Mouse (Mus musculus) cerebellum, adult 2 months (tissue): ENCODE data around the gene Tmub1.

Experiments used
- CTCF ChIP-seq: fragments of 200-500 bp; IDR thresholded peaks from 2 replicates; pipeline ENCODE4 v1.5.1; 2011; ENCODE audit warnings: low read depth, mild to moderate bottlenecking, control low read depth, low read length, moderate library complexity, borderline replicate concordance; ENCODE audit not compliant: insufficient read depth
- POLR2A ChIP-seq: fragments of 200-500 bp; IDR thresholded peaks from 2 replicates; pipeline ENCODE4 v1.6.1; 2011; ENCODE audit warnings: low read length, control low read depth, borderline replicate concordance; ENCODE audit not compliant: insufficient read depth

GRCm38 (mm10) chr5:24455613-24456012 is 8.0 kb upstream of the Tmub1 start:
- TF ChIP-seq CTCF (no peak), POLR2A (no peak)
